Mouse (Mus musculus): ENCODE data around the gene Zfyve28. TPM values are rescaled to one million over a fixed set of nuclear protein-coding genes. Genes with fewer than 3 reads are reported as not detected.

The Zfyve28 gene
- polyA plus RNA-seq (2012; ENCODE audit: insufficient read depth, low replicate concordance), result 0.37 and 4.0 TPM in 2 replicates

DNA sequence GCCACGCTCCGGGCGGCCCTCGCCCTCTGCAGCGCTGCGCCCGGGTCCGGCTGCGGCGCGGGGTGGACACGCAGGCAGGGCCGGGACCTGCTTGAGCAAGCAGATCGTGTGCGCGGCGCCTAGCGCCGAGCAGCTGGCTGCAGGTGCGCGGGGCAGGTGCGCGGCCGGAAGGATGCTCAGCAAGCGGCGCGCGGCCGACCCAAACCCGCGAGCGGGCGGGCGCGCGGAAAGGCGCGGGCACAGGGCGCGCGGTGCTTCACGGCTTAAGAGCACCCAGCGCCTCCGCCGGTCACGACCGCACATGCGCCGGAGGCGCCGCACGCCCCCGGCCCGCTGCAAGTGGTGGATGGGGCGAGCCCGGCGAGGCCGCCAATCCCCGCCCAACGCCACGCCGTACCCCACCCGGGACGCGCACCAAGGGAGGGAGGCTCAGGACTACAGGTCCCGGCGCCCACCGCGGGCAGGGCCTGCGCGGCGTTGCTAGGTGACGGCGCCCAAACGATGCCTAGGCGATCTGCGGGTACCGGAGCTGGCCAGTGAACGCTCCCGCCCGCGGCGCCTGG, at the start of gene Zfyve28, which contains the start of gene Cfap99:
TSS of gene Zfyve28 (minus strand) at position 296 of the 563 bp plus-strand sequence.
TSS of gene Cfap99 (plus strand) at position 447 of the 563 bp plus-strand sequence.
- Histone ChIP-seq H3K4me3 (replicated peaks) (peak within 1 kb of the TSS; percentile 92), H3K9me3 (no peaks in the 10 kb centered on the region), H3K36me3 (replicated peaks; ENCODE audit: low read length) (no peaks in the 10 kb centered on the region), H3K4me1 (peaks cover 54% of the 10 kb centered on the region), H3K27me3 (replicated peaks) (peaks cover 82% of the 10 kb centered on the region)
- TF ChIP-seq GATA1 (IDR thresholded peaks at IDR 0.05; ENCODE audit: borderline replicate concordance, low read length) (no peak), FLI1 (IDR thresholded peaks at IDR 0.05; ENCODE audit: low read length) (no peak)

DNA sequence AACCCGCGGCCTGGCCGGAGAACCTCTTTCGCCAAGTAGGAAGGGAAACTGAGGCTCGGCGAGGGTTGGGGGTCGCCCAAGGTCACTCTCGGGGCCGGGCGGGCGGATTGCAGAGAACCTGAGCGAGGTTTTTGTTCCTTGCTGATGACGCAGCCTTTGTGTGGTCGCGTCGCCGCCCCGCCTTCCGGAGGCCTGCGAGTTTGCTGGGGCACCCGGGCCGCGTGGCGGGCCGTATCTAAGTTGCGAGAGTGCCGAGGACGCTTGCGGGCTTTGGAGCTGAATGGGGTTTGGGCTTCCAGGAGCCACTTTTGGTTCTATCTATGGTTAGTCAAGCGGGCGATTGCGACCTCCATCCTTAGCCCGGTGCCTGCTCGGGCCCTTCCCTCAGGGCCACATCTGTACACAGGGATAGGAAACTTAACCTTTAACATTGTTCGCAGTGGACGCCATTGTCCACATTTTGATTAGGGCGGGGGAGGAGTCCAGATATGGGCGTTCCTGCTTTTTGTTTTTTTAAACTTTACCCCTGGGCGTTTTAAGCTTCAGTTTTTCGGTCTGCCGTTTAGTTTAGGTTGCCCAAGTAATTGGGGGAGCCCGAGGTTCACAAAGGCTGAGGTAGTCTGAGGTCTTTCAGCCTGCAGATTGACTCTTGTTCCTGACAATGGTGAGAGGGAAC, 48.7 kb upstream of the Zfyve28 start:
- peaks cover 22% of the 10 kb centered on the region for H3K36me3 ChIP-seq (replicated peaks; ENCODE audit: low read length)
- H3K4me1 ChIP-seq, result peaks cover 49% of the 10 kb centered on the region
- no peaks in the 10 kb centered on the region for H3K27me3 ChIP-seq (replicated peaks)
- TF ChIP-seq FLI1 (IDR thresholded peaks at IDR 0.05; ENCODE audit: low read length), result no peak
- TF ChIP-seq GATA1 (IDR thresholded peaks at IDR 0.05; ENCODE audit: borderline replicate concordance, low read length), result no peak
- no peaks in the 10 kb centered on the region for H3K9me3 ChIP-seq
- H3K4me3 ChIP-seq (replicated peaks), result peak overlapping the region; percentile 92

- Histone ChIP-seq H3K4me3 (replicated peaks) (peak within 1 kb of the TSS; percentile 92), H3K4me1 (peaks cover 42% of the 10 kb centered on the region), H3K36me3 (replicated peaks; ENCODE audit: low read length) (peaks cover 27% of the 10 kb centered on the region), H3K9me3 (no peaks in the 10 kb centered on the region), H3K27me3 (replicated peaks) (no peaks in the 10 kb centered on the region)
- TF ChIP-seq FLI1 (IDR thresholded peaks at IDR 0.05; ENCODE audit: low read length), result peak; percentile 59; the same call in 1 of the 2 replicates
- no peak for TF ChIP-seq GATA1 (IDR thresholded peaks at IDR 0.05; ENCODE audit: borderline replicate concordance, low read length)
Observed at GRCm38 (mm10) chr5:34336097-34336774, 48.0 kb upstream of the Zfyve28 start, which contains the start of gene Rnf4. Rnf4 (plus strand) TSS chr5:34336289.

DNA sequence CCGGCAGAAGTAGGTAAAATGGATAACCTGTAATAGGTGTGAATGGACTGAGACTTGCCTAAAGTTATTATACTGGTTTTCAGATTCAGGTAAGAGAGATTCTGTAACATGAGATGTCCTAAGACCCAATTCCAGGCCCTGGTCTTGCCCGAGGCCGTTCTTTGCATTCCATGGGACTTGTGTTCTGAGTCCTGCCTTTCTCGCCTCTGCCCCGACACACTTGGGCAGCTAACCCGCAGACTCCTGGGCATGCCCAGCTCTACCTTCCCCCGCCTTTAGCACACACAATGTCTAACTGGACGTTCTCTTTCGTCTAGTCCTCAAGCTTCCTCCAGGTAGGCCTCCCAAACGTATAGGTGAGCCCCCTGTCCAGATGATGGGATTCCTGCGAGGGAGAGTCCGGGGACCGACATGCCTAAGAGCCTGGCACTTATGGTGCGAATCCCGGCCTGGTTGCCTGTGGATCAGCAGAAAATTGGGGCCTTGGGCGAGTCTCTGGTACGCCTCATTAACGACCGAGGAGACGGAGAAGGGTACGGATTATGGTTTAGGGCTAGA, 47.4 kb upstream of the Zfyve28 start:
- Histone ChIP-seq H3K4me3 (replicated peaks) (peak overlapping the region; percentile 92), H3K36me3 (replicated peaks; ENCODE audit: low read length) (peaks cover 31% of the 10 kb centered on the region), H3K4me1 (peaks cover 36% of the 10 kb centered on the region), H3K9me3 (no peaks in the 10 kb centered on the region), H3K27me3 (replicated peaks) (no peaks in the 10 kb centered on the region)
- TF ChIP-seq FLI1 (IDR thresholded peaks at IDR 0.05; ENCODE audit: low read length), result no peak
- no peak for TF ChIP-seq GATA1 (IDR thresholded peaks at IDR 0.05; ENCODE audit: borderline replicate concordance, low read length)

GRCm38 (mm10) chr5:34334081-34334480, 45.8 kb upstream of the Zfyve28 start:
- peaks cover 29% of the 10 kb centered on the region for H3K36me3 ChIP-seq (replicated peaks; ENCODE audit: low read length)
- TF ChIP-seq FLI1 (IDR thresholded peaks at IDR 0.05; ENCODE audit: low read length) (no peak), GATA1 (IDR thresholded peaks at IDR 0.05; ENCODE audit: borderline replicate concordance, low read length) (no peak)
- peaks cover 5% of the 10 kb centered on the region; the same call in 1 of the 2 replicates for H3K9me3 ChIP-seq
- H3K4me1 ChIP-seq, result peaks cover 21% of the 10 kb centered on the region
- no peaks in the 10 kb centered on the region for H3K27me3 ChIP-seq (replicated peaks)
- no peak overlapping the region for H3K4me3 ChIP-seq (replicated peaks)

DNA sequence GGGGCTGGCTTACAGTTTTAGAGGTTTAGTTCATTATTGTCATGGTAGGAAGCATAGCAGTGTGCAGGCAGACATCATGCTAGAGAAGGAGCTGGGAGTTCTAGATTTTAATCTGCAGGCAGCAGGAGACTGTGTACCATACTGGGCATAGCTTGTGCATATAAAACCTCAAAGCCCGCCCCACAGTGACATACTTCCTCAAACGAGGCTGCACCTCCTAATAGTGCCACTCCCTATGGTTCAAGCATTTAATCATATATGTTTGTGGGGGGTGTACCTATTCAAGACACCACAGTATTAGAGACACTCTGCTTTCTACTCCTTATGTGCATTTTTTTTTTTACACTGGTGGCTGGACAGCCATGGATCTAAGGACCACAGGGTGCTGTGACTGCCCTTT, 41.9 kb upstream of the Zfyve28 start:
- no peak overlapping the region for H3K4me3 ChIP-seq (replicated peaks)
- peaks cover 25% of the 10 kb centered on the region for H3K36me3 ChIP-seq (replicated peaks; ENCODE audit: low read length)
- TF ChIP-seq GATA1 (IDR thresholded peaks at IDR 0.05; ENCODE audit: borderline replicate concordance, low read length) (no peak), FLI1 (IDR thresholded peaks at IDR 0.05; ENCODE audit: low read length) (no peak)
- peaks cover 33% of the 10 kb centered on the region for H3K4me1 ChIP-seq
- H3K27me3 ChIP-seq (replicated peaks), result peaks cover 2% of the 10 kb centered on the region
- peaks cover 5% of the 10 kb centered on the region; the same call in 1 of the 2 replicates for H3K9me3 ChIP-seq

GRCm38 (mm10) chr5:34326875-34327576, 38.8 kb upstream of the Zfyve28 start:
- H3K27me3 ChIP-seq (replicated peaks), result peaks cover 4% of the 10 kb centered on the region
- H3K36me3 ChIP-seq (replicated peaks; ENCODE audit: low read length), result peaks cover 15% of the 10 kb centered on the region
- peaks cover 5% of the 10 kb centered on the region; the same call in 1 of the 2 replicates for H3K9me3 ChIP-seq
- peaks cover 55% of the 10 kb centered on the region for H3K4me1 ChIP-seq
- TF ChIP-seq FLI1 (IDR thresholded peaks at IDR 0.05; ENCODE audit: low read length) (no peak), GATA1 (IDR thresholded peaks at IDR 0.05; ENCODE audit: borderline replicate concordance, low read length) (no peak)
- H3K4me3 ChIP-seq (replicated peaks), result peak overlapping the region; percentile 42

DNA sequence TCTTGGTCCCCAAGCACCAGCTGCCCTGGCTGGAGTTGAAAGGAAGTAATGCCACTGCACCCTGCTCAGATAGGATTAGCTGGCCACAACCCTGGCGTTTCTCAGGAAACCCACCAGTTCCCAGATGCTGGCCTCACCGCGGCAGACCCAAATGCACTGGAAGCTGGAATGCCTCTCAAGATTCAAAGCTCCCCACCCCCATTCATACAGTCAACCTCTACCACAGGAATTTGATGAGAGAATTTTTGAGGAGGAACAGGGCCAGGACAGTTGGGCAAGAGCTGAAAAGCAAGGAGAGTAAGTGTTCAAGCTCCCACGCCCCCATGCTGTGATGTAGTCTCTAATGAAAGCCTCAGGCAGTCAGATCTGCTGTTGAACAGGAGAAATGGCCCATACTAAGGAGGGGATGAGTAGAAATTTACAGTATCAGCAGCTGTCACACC, 38.0 kb upstream of the Zfyve28 start:
- peaks cover 57% of the 10 kb centered on the region for H3K4me1 ChIP-seq
- TF ChIP-seq FLI1 (IDR thresholded peaks at IDR 0.05; ENCODE audit: low read length), result no peak
- no peak for TF ChIP-seq GATA1 (IDR thresholded peaks at IDR 0.05; ENCODE audit: borderline replicate concordance, low read length)
- peak overlapping the region; percentile 47 for H3K4me3 ChIP-seq (replicated peaks)
- H3K9me3 ChIP-seq, result peaks cover 5% of the 10 kb centered on the region; the same call in 1 of the 2 replicates
- H3K36me3 ChIP-seq (replicated peaks; ENCODE audit: low read length), result peaks cover 9% of the 10 kb centered on the region
- peaks cover 5% of the 10 kb centered on the region for H3K27me3 ChIP-seq (replicated peaks)

DNA sequence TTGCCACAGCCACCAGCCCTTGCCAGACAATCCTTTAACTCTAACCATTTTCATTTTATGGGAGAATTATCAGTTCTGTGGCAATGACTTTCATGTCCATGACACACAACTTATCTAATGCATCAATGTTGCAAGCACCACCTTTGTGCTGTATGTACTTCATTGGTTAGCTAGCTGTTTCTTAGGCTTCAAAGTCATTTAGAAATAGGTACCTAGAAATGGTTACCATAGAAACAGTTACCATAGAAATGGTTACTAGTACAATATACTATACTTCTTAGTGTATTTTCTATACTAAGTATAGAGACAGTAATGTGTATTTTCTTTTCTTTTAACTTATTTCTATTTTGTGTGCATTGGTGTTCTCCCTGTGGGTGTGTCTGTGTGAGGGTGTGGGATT, 37.0 kb upstream of the Zfyve28 start:
- H3K4me3 ChIP-seq (replicated peaks), result no peak overlapping the region
- H3K4me1 ChIP-seq, result peaks cover 58% of the 10 kb centered on the region
- peaks cover 2% of the 10 kb centered on the region; the same call in 1 of the 2 replicates for H3K9me3 ChIP-seq
- peaks cover 3% of the 10 kb centered on the region for H3K36me3 ChIP-seq (replicated peaks; ENCODE audit: low read length)
- TF ChIP-seq FLI1 (IDR thresholded peaks at IDR 0.05; ENCODE audit: low read length), result no peak
- no peak for TF ChIP-seq GATA1 (IDR thresholded peaks at IDR 0.05; ENCODE audit: borderline replicate concordance, low read length)
- peaks cover 7% of the 10 kb centered on the region for H3K27me3 ChIP-seq (replicated peaks)
